Mouse (Mus musculus): ENCODE data around the gene Sox30.

DNA sequence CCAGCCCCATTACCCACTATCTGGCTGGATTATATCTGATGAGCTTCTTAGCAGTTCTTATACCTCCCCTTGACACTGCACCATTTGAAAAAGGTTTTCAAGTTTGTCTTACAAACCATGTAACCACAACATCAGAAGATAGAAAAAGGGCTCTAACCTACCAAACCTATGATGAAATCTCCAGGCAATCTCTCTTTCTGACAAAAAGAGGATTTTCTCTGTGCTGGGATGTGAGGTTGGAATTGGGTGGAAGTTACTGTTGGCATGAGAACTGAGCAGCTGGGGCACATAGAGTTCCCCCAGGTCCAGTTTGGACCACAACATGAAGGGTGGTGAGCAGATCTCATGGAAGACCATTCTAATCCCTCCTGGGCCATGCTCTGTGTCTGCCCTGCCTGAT is 41.7 kb downstream of the Sox30 start:
- TF ChIP-seq CTCF (conservative IDR thresholded peaks at IDR 0.05; ENCODE audit: low read length) (no peak), POU5F1 (IDR thresholded peaks at IDR 0.05; ENCODE audit: borderline replicate concordance, low read length) (no peak), NANOG (IDR thresholded peaks at IDR 0.05; ENCODE audit: borderline replicate concordance, low read length) (no peak)

Data from E14TG2a.4 (cell line).